Mouse (Mus musculus) limb, embryonic 13.5 days (tissue): ENCODE measurements at regions not wholly inside any gene's neighbourhood (a gene's known extent, or its start where the extent isn't known, plus 50 kb on each side); places are given as distances from the start of the nearest gene placed in this dataset.

Experiments
- ATAC-seq: fragments of 200-750 bp; cut with Nextera tagmentation; 2 replicates; pipeline ENCODE4 v1.8.0; 2017; ENCODE audit warnings: low read depth, moderate number of reproducible peaks, moderate TSS enrichment; ENCODE audit not compliant: low FRiP score
- H3K27ac ChIP-seq: fragments of 300-500 bp; sonication (generic); 2 replicates; pipeline ENCODE4 v1.5.1; 2015; ENCODE audit warnings: inconsistent platforms, mild to moderate bottlenecking, moderate library complexity
- H3K27me3 ChIP-seq: fragments of 300-500 bp; sonication (generic); 2 replicates; pipeline ENCODE4 v1.6.1; 2015; ENCODE audit warnings: mild to moderate bottlenecking, inconsistent platforms
- H3K36me3 ChIP-seq: fragments of 300-500 bp; sonication (generic); 2 replicates; pipeline ENCODE4 v1.6.1; 2015; ENCODE audit warnings: inconsistent platforms, mild to moderate bottlenecking, moderate library complexity
- H3K4me1 ChIP-seq: fragments of 300-500 bp; sonication (generic); 2 replicates; pipeline ENCODE4 v1.6.1; 2015; ENCODE audit warnings: inconsistent platforms
- H3K4me2 ChIP-seq: fragments of 300-500 bp; sonication (generic); replicated peaks from 2 replicates; pipeline ENCODE4 v1.6.1; 2015; ENCODE audit warnings: inconsistent platforms, mild to moderate bottlenecking, moderate library complexity
- H3K4me3 ChIP-seq: fragments of 300-500 bp; sonication (generic); 2 replicates; pipeline ENCODE4 v1.5.1; 2015; ENCODE audit warnings: moderate library complexity, mild to moderate bottlenecking, inconsistent platforms
- H3K9ac ChIP-seq: fragments of 300-500 bp; sonication (generic); 2 replicates; pipeline ENCODE4 v1.6.1; 2015; ENCODE audit warnings: mild to moderate bottlenecking, inconsistent platforms
- H3K9me3 ChIP-seq: fragments of 300-500 bp; sonication (generic); 2 replicates; pipeline ENCODE4 v1.6.1; 2016; ENCODE audit warnings: inconsistent platforms
- WGBS: fragments of 180-500 bp; shearing (Covaris S2); methylation state at CpG from one replicate; pipeline ENCODE4 v1.1.7; 2015; 5-methylcytosine and 5-hydroxymethylcytosine counted together

GRCm38 (mm10) chr8:74555434-74555833 lies 317.5 kb upstream of the Isx start:
- no peaks in the 10 kb centered on the region for H3K36me3 ChIP-seq
- H3K4me1 ChIP-seq = peaks cover 11% of the 10 kb centered on the region; the same call in 1 of the 2 replicates
- no peaks in the 10 kb centered on the region for H3K9me3 ChIP-seq
- H3K4me2 ChIP-seq = no peak overlapping the region
- H3K4me3 ChIP-seq = no peak overlapping the region
- ATAC-seq = no peak
- H3K9ac ChIP-seq = no peak overlapping the region
- 41% methylated on average over 2 of the region's 2 CpGs for WGBS
- no peaks in the 10 kb centered on the region for H3K27me3 ChIP-seq
- H3K27ac ChIP-seq = no peak overlapping the region

GRCm38 (mm10) chr8:74557539-74558464 lies 315.2 kb upstream of the Isx start:
- no peaks in the 10 kb centered on the region for H3K36me3 ChIP-seq
- H3K9ac ChIP-seq = no peak overlapping the region
- 16% methylated on average over 5 of the region's 5 CpGs for WGBS
- H3K4me2 ChIP-seq = no peak overlapping the region
- no peak overlapping the region; the same call in 1 of the 2 replicates for H3K27ac ChIP-seq
- no peaks in the 10 kb centered on the region for H3K27me3 ChIP-seq
- no peaks in the 10 kb centered on the region for H3K9me3 ChIP-seq
- peaks cover 11% of the 10 kb centered on the region; the same call in 1 of the 2 replicates for H3K4me1 ChIP-seq
- no peak overlapping the region for H3K4me3 ChIP-seq
- ATAC-seq = peak; percentile 71

GRCm38 (mm10) chr8:74561040-74561439 lies 311.9 kb upstream of the Isx start:
- Histone ChIP-seq H3K36me3 (no peaks in the 10 kb centered on the region), H3K9me3 (no peaks in the 10 kb centered on the region), H3K4me2 (no peak overlapping the region), H3K9ac (no peak overlapping the region), H3K27ac (no peak overlapping the region), H3K27me3 (no peaks in the 10 kb centered on the region), H3K4me3 (no peak overlapping the region), H3K4me1 (peaks cover 11% of the 10 kb centered on the region; the same call in 1 of the 2 replicates)
- ATAC-seq = no peak
- WGBS = 52% methylated on average over 1 of the region's 1 CpGs
